Mouse (Mus musculus) gastrocnemius, postnatal 25 days (tissue): ENCODE data around the gene Paxbp1. TPM values are rescaled to one million over a fixed set of nuclear protein-coding genes. Genes with fewer than 3 reads are reported as not detected.

Experiments
- DNase-seq: peaks from one replicate; pipeline ENCODE4 v3.0.0; 2022
- total RNA-seq, 2 experiments: library from RNA; stranded (reverse); gene quantifications; 1 replicate in 1 of 2; 2 replicates in 1 of 2; pipeline ENCODE4 v1.2.3; 2021

Paxbp1 gene
- total RNA-seq, 2 experiments from 2014 or later, result 8.9 to 9.8 TPM

GRCm38 (mm10) chr16:91056043-91056821, 11.9 kb upstream of the Paxbp1 start:
- no peak for DNase-seq

GRCm38 (mm10) chr16:91055150-91055549, 10.8 kb upstream of the Paxbp1 start:
- no peak for DNase-seq

GRCm38 (mm10) chr16:91053599-91053998, 9.3 kb upstream of the Paxbp1 start:
- DNase-seq, result no peak

- no peak for DNase-seq
Observed at GRCm38 (mm10) chr16:91045511-91045910, 1.2 kb upstream of the Paxbp1 start.

GRCm38 (mm10) chr16:91043461-91044248, 688 bp downstream of the Paxbp1 start:
- peak; percentile 55 for DNase-seq

GRCm38 (mm10) chr16:91042640-91043039, 1.7 kb downstream of the Paxbp1 start:
- DNase-seq, result no peak

GRCm38 (mm10) chr16:91035866-91036265, 8.5 kb downstream of the Paxbp1 start:
- no peak for DNase-seq

- no peak for DNase-seq
Observed at GRCm38 (mm10) chr16:91030751-91031150, 13.6 kb downstream of the Paxbp1 start.

GRCm38 (mm10) chr16:91029901-91030300, 14.4 kb downstream of the Paxbp1 start:
- DNase-seq, result no peak

GRCm38 (mm10) chr16:91029161-91029743, 15.1 kb downstream of the Paxbp1 start:
- DNase-seq, result no peak

- DNase-seq, result no peak
Observed at GRCm38 (mm10) chr16:91026290-91026689, 18.1 kb downstream of the Paxbp1 start.

- DNase-seq, result no peak
Observed at GRCm38 (mm10) chr16:91023384-91023783, 21.0 kb downstream of the Paxbp1 start.

GRCm38 (mm10) chr16:91020842-91021483, 23.4 kb downstream of the Paxbp1 start:
- DNase-seq, result no peak

- no peak for DNase-seq
Observed at GRCm38 (mm10) chr16:91019476-91019875, 24.9 kb downstream of the Paxbp1 start.

- no peak for DNase-seq
Observed at GRCm38 (mm10) chr16:91015761-91016160, 28.6 kb downstream of the Paxbp1 start.

GRCm38 (mm10) chr16:91011847-91012246, 32.5 kb downstream of the Paxbp1 start:
- no peak for DNase-seq

GRCm38 (mm10) chr16:91011021-91011683, 33.2 kb downstream of the Paxbp1 start, which contains the start of gene Synj1:
Gene Synj1, minus strand, starts transcription at chr16:91011308.
- DNase-seq, result peak; percentile 93

- no peak for DNase-seq
Observed at GRCm38 (mm10) chr16:91010581-91011020, 33.7 kb downstream of the Paxbp1 start.

GRCm38 (mm10) chr16:91009942-91010529, 34.3 kb downstream of the Paxbp1 start:
- DNase-seq, result no peak

- no peak for DNase-seq
Observed at GRCm38 (mm10) chr16:91004915-91005538, 39.3 kb downstream of the Paxbp1 start.

GRCm38 (mm10) chr16:91001098-91001497, 43.2 kb downstream of the Paxbp1 start:
- DNase-seq, result no peak
